Mouse (Mus musculus): ENCODE measurements around the gene Mpp4. TPM values are rescaled to one million over a fixed set of nuclear protein-coding genes. Genes with fewer than 3 reads are reported as not detected.

The Mpp4 gene
- polyA plus RNA-seq, 1 experiment from 2014 or later = 0.49 TPM

DNA sequence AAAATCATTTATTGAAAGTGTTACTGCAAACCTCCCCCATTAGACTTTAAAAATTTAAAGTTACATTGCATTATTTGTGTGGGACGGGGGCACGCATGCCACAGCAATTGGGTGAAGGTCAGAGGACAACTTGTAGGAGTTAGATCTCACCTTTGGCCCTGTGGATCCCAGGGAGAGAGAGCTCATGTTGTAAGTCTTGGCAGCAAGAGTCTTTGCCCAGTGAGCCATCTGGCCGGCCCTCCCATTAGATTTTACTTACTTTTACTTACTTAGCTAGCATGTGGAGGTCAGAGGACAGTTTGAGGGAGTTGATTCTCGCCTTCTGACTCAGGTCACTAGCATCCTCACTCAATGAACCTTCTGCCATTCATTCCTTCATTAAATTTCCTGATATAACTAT, 5.3 kb downstream of the Mpp4 start:
- ATAC-seq (replicated peaks; ENCODE audit: low FRiP score, low read depth) (no peak), DNase-seq (ENCODE audit: low spot score) (no peak)
- 0 out of 2 replicates have a peak, but pooled peaks cover 1% of the 10 kb centered on the region for H3K36me3 ChIP-seq (ENCODE audit: insufficient read depth, low read length)
- H3K9ac ChIP-seq (ENCODE audit: low read depth, low read length) = no peak overlapping the region
- no peak overlapping the region for H3K4me3 ChIP-seq (replicated peaks; ENCODE audit: low read depth, low read length)
- no peak overlapping the region for H3K4me2 ChIP-seq (ENCODE audit: low read length)
- H3K27ac ChIP-seq = no peak overlapping the region
- H3K4me1 ChIP-seq (replicated peaks; ENCODE audit: insufficient read depth, low read length) = no peaks in the 10 kb centered on the region
- H3K27me3 ChIP-seq (ENCODE audit: insufficient read depth, low read length) = no peaks in the 10 kb centered on the region
- H3K9me3 ChIP-seq (replicated peaks; ENCODE audit: low read length) = no peaks in the 10 kb centered on the region
- no peak for TF ChIP-seq CTCF (IDR thresholded peaks at IDR 0.05; ENCODE audit: low read depth)
- WGBS = 69% methylated on average over 4 of the region's 4 CpGs

DNA sequence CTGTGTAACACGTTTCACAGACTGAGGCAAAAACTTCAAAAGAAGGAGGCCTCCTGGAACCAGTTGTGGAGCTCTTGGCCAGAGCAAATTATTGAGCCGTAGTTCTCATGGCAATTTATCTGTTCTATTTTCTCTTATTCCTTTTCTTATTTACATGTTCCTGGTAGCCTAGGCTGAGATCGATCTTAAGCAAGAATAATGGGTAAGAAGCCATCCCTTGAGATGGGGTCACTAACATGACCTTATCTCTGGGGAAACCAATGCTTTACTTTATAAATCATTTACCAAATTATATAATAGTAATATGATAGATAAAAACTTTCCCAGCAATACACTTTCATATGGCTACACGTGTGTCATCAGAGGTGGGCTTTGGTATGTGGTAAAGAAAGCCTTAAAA, 10.8 kb downstream of the Mpp4 start:
- Histone ChIP-seq H3K4me2 (ENCODE audit: low read length) (no peak overlapping the region), H3K9me3 (replicated peaks; ENCODE audit: low read length) (no peaks in the 10 kb centered on the region), H3K27me3 (ENCODE audit: insufficient read depth, low read length) (no peaks in the 10 kb centered on the region), H3K27ac (no peak overlapping the region), H3K4me3 (replicated peaks; ENCODE audit: low read depth, low read length) (no peak overlapping the region), H3K36me3 (ENCODE audit: insufficient read depth, low read length) (no peaks in the 10 kb centered on the region), H3K9ac (ENCODE audit: low read depth, low read length) (no peak overlapping the region), H3K4me1 (replicated peaks; ENCODE audit: insufficient read depth, low read length) (no peaks in the 10 kb centered on the region)
- 65% methylated on average over 4 of the region's 4 CpGs for WGBS
- TF ChIP-seq CTCF (IDR thresholded peaks at IDR 0.05; ENCODE audit: low read depth) = no peak
- ATAC-seq (replicated peaks; ENCODE audit: low FRiP score, low read depth) (no peak), DNase-seq (ENCODE audit: low spot score) (no peak)

DNA sequence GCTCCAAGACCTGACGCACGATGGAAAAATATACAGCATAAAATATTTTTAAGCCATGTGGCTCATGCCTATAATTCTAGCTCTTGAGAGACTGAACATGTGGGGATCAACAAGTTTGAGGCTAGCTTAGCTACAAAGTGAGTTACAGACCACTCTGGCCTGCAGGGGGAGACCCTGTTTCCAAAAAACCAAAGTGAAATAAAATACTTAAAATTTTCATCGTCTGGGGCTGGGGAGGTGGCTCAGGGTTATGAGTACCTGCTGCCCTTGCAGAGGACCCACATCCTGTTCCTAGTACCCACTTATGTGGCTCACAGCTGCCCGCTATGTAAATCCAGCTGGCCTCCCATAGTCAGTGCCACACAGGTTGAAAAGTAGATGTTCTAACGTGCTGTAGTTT, 12.6 kb downstream of the Mpp4 start:
- Histone ChIP-seq H3K36me3 (ENCODE audit: insufficient read depth, low read length) (no peaks in the 10 kb centered on the region), H3K9ac (ENCODE audit: low read depth, low read length) (no peak overlapping the region), H3K4me1 (replicated peaks; ENCODE audit: insufficient read depth, low read length) (no peaks in the 10 kb centered on the region), H3K27me3 (ENCODE audit: insufficient read depth, low read length) (no peaks in the 10 kb centered on the region), H3K9me3 (replicated peaks; ENCODE audit: low read length) (no peaks in the 10 kb centered on the region), H3K4me3 (replicated peaks; ENCODE audit: low read depth, low read length) (no peak overlapping the region), H3K27ac (no peak overlapping the region), H3K4me2 (ENCODE audit: low read length) (no peak overlapping the region)
- peak; percentile 40; the same call in 1 of the 2 replicates for TF ChIP-seq CTCF (IDR thresholded peaks at IDR 0.05; ENCODE audit: low read depth)
- 71% methylated on average over 5 of the region's 5 CpGs for WGBS
- ATAC-seq (replicated peaks; ENCODE audit: low FRiP score, low read depth) = no peak
- DNase-seq (ENCODE audit: low spot score) = no peak

DNA sequence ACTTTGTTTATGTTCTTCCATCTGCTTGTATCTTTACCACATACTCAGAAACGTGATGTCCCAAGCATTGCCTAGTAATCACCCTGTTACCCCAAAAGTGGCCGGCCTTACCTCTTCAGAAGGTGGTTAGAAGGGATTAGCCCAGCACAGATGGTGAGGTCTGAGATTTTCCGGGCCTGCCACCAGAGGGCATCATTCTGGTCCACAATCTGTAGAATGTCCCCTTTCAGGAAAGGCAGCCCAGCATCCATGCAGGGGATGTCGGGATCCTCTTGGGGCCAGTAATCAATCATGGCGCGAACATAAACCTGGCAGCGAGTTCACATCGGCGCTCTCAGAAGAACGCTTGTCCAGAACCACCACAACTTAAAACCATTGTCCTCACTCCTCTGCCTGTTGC, 18.6 kb downstream of the Mpp4 start:
- no peaks in the 10 kb centered on the region for H3K9me3 ChIP-seq (replicated peaks; ENCODE audit: low read length)
- no peaks in the 10 kb centered on the region for H3K27me3 ChIP-seq (ENCODE audit: insufficient read depth, low read length)
- DNase-seq (ENCODE audit: low spot score) = no peak
- TF ChIP-seq CTCF (IDR thresholded peaks at IDR 0.05; ENCODE audit: low read depth) = peak; percentile 62
- H3K9ac ChIP-seq (ENCODE audit: low read depth, low read length) = no peak overlapping the region
- 71% methylated on average over 10 of the region's 10 CpGs for WGBS
- no peak overlapping the region for H3K4me2 ChIP-seq (ENCODE audit: low read length)
- ATAC-seq (replicated peaks; ENCODE audit: low FRiP score, low read depth) = no peak
- no peak overlapping the region for H3K4me3 ChIP-seq (replicated peaks; ENCODE audit: low read depth, low read length)
- H3K27ac ChIP-seq = no peak overlapping the region
- no peaks in the 10 kb centered on the region for H3K36me3 ChIP-seq (ENCODE audit: insufficient read depth, low read length)
- no peaks in the 10 kb centered on the region for H3K4me1 ChIP-seq (replicated peaks; ENCODE audit: insufficient read depth, low read length)

DNA sequence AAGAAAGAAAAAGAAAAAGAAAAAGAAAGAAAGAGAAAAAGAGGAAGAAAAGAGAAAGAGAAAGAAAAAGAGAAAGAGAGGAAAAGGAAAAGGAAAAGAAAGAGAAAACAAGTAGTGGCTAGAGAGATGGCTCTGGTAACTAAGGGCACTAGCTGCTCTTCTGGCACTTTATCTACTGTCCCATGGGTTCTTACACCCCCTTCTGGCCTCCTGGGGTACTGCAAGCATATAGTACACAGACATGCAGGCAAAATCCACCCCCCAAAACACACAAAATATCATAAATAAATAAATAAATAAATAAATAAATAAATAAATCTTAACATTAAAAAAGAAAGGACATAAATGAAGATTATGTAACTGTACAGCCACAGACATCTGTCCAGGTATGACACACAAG, 20.4 kb downstream of the Mpp4 start:
- Histone ChIP-seq H3K4me2 (ENCODE audit: low read length) (no peak overlapping the region), H3K36me3 (ENCODE audit: insufficient read depth, low read length) (no peaks in the 10 kb centered on the region), H3K9me3 (replicated peaks; ENCODE audit: low read length) (no peaks in the 10 kb centered on the region), H3K9ac (ENCODE audit: low read depth, low read length) (no peak overlapping the region), H3K4me3 (replicated peaks; ENCODE audit: low read depth, low read length) (no peak overlapping the region), H3K4me1 (replicated peaks; ENCODE audit: insufficient read depth, low read length) (no peaks in the 10 kb centered on the region), H3K27me3 (ENCODE audit: insufficient read depth, low read length) (no peaks in the 10 kb centered on the region), H3K27ac (no peak overlapping the region)
- DNase-seq (ENCODE audit: low spot score) (peak; percentile 81), ATAC-seq (replicated peaks; ENCODE audit: low FRiP score, low read depth) (no peak)
- peak; percentile 77 for TF ChIP-seq CTCF (IDR thresholded peaks at IDR 0.05; ENCODE audit: low read depth)

DNA sequence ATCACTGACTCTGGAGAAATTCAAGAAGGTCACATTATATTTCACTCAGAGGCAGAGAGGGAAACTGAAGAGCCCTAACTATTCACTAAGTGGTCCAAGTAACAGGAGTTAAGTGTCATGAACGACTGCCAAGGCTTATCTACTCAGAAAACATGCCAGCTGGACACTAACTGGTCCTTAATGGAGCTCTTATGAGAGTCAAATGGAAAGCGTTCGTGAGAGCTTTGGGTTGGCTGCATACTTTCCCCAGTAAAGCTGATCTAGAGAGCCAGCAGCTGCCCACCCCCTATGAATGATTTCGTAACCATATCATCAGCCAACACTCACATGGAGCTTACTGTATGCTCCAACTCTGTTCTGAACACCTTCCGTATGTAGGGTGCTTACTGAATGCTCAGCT, 28.8 kb downstream of the Mpp4 start:
- ATAC-seq (replicated peaks; ENCODE audit: low FRiP score, low read depth) = no peak
- H3K27me3 ChIP-seq (ENCODE audit: insufficient read depth, low read length) = no peaks in the 10 kb centered on the region
- H3K4me2 ChIP-seq (ENCODE audit: low read length) = no peak overlapping the region
- H3K27ac ChIP-seq = no peak overlapping the region
- no peak for DNase-seq (ENCODE audit: low spot score)
- TF ChIP-seq CTCF (IDR thresholded peaks at IDR 0.05; ENCODE audit: low read depth) = no peak
- no peak overlapping the region for H3K4me3 ChIP-seq (replicated peaks; ENCODE audit: low read depth, low read length)
- H3K9me3 ChIP-seq (replicated peaks; ENCODE audit: low read length) = no peaks in the 10 kb centered on the region
- no peaks in the 10 kb centered on the region for H3K36me3 ChIP-seq (ENCODE audit: insufficient read depth, low read length)
- H3K9ac ChIP-seq (ENCODE audit: low read depth, low read length) = no peak overlapping the region
- WGBS = 77% methylated on average over 5 of the region's 5 CpGs
- H3K4me1 ChIP-seq (replicated peaks; ENCODE audit: insufficient read depth, low read length) = no peaks in the 10 kb centered on the region

DNA sequence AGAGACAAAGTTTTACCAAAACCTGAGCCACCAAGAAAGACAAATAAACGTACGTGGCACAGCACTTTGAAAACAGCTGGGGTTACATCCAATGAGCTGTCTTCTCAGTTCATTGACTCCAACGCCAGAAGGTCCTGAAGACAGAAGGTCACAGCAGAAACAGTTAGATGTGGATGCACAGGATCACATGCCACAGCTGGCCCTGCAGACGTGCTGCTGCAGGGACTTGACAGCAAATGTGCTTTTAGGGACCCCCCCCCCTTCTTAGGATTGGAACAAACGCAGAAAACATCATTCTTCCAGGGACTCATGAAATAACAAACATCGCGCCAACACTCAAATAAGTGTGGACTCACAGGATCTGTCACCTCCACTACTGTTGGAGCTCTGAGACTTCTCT, 34.3 kb downstream of the Mpp4 start:
- WGBS = 36% methylated on average over 7 of the region's 7 CpGs
- Histone ChIP-seq H3K9me3 (replicated peaks; ENCODE audit: low read length) (no peaks in the 10 kb centered on the region), H3K4me1 (replicated peaks; ENCODE audit: insufficient read depth, low read length) (no peaks in the 10 kb centered on the region), H3K4me2 (ENCODE audit: low read length) (no peak overlapping the region), H3K27me3 (ENCODE audit: insufficient read depth, low read length) (no peaks in the 10 kb centered on the region), H3K9ac (ENCODE audit: low read depth, low read length) (no peak overlapping the region), H3K27ac (no peak overlapping the region), H3K4me3 (replicated peaks; ENCODE audit: low read depth, low read length) (no peak overlapping the region), H3K36me3 (ENCODE audit: insufficient read depth, low read length) (no peaks in the 10 kb centered on the region)
- no peak for DNase-seq (ENCODE audit: low spot score)
- ATAC-seq (replicated peaks; ENCODE audit: low FRiP score, low read depth) = no peak
- TF ChIP-seq CTCF (IDR thresholded peaks at IDR 0.05; ENCODE audit: low read depth) = no peak

All from kidney, postnatal 0 days (tissue).